Mouse (Mus musculus): ENCODE results near the gene Zfp759. TPM values are rescaled to one million over a fixed set of nuclear protein-coding genes. Genes with fewer than 3 reads are reported as not detected.

Zfp759 gene
- total RNA-seq, 2 experiments from 2014 or later = 5.7 to 7.4 TPM

Other genes starting within 250 kb of the Zfp759 start
- gene Gm10767, start 216.7 kb upstream of the Zfp759 start, total RNA-seq (2021) = 1 to 10 TPM in 1 of 2 experiments, under 1 TPM in 1; 0.76 to 1.1 TPM
- gene Zfp712, start 60.5 kb upstream of the Zfp759 start, total RNA-seq (2021) = 1 to 10 TPM in 1 of 2 experiments, under 1 TPM in 1; 0.78 to 1.1 TPM
- 1 to 10 TPM in 1 of 2 experiments, under 1 TPM in 1; 1.00 to 1.2 TPM for gene Zfp708, start 23.7 kb upstream of the Zfp759 start, total RNA-seq (2021)
- gene Gm28557, start 13.1 kb upstream of the Zfp759 start, total RNA-seq (2021) = 1 to 10 TPM; 2.4 to 3.0 TPM
- under 1 TPM; 0.55 to 0.57 TPM for gene Rslcan18, start 5.4 kb upstream of the Zfp759 start, total RNA-seq (2021)
- 1 to 10 TPM; 1.5 to 1.6 TPM for gene Rsl1, start 51.5 kb downstream of the Zfp759 start, total RNA-seq (2021)
- gene Zfp455, start 72.8 kb downstream of the Zfp759 start, total RNA-seq (2021) = under 1 TPM; 0.43 to 0.57 TPM
- 1 to 10 TPM; 1.0 to 1.5 TPM for gene Zfp458, start 156.8 kb downstream of the Zfp759 start, total RNA-seq (2021)
- 1 to 10 TPM; 5.1 to 5.4 TPM for gene Zfp457, start 184.8 kb downstream of the Zfp759 start, total RNA-seq (2021)
- 1 to 10 TPM; 1.6 to 2.0 TPM for gene Zfp595, start 210.9 kb downstream of the Zfp759 start, total RNA-seq (2021)
- under 1 TPM; 0.78 to 0.93 TPM for gene Gm28044, start 238.9 kb downstream of the Zfp759 start, total RNA-seq (2021)
- under 1 TPM; 0.71 to 0.73 TPM for gene Zfp953, start 238.9 kb downstream of the Zfp759 start, total RNA-seq (2021)